Mouse (Mus musculus): ENCODE results near the gene Smarcd3. TPM values are rescaled to one million over a fixed set of nuclear protein-coding genes. Genes with fewer than 3 reads are reported as not detected.

Gene Smarcd3
- total and polyA plus RNA-seq, 3 experiments = 1.3 to 2.2 TPM; not detected in 1

DNA sequence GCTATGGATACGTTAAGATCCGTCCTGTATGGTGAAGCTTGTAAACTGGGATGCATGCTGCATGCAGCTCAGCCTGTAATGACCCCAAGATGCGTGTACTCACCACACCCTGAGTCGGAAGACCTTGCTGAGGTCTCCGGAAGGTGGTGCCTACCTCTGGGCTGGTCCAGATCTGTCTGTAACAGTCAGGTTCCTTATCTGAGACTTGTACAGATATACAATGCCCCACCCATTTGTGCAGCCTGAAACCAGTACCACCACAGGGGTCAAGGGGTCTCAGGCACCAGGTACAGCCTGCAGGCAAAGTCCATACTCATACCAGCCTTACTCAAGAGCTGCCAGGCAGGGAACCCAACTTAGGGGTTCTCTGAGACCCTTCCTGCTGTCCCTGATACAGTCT lies 28.6 kb upstream of the Smarcd3 start:
- no peak for DNase-seq (ENCODE audit: extremely low read depth)
- H3K9ac ChIP-seq (ENCODE audit: insufficient read depth, low read depth) = no peak overlapping the region
- H3K79me2 ChIP-seq (replicated peaks; ENCODE audit: control insufficient read depth, extremely low read depth, insufficient read depth, poor library complexity, severe bottlenecking) = no peaks in the 10 kb centered on the region
- peaks cover 0 to 9% of the 10 kb centered on the region in 2 experiments; a peak in 3 of 4 replicates for H3K4me1 ChIP-seq (ENCODE audit: control insufficient read depth in 1 of 2, insufficient read depth in 2 of 2)
- H3K9me3 ChIP-seq (replicated peaks; ENCODE audit: low read length) = peaks cover 3% of the 10 kb centered on the region
- H3K27me3 ChIP-seq (replicated peaks) = no peaks in the 10 kb centered on the region
- H3K27ac ChIP-seq (ENCODE audit: insufficient read depth, low read depth) = no peak overlapping the region
- in situ Hi-C loops (cut with MboI; ENCODE audit: low pct_ligation_motif_present, low pct_unique_long_range_greater_than_20kb, low sequenced_read_pairs) = loop anchor here (10.0 kb wide), 1 partner anchor 118 kb away; no protein-coding TSS in a partner anchor
- dilution Hi-C loops (cut with MboI; ENCODE audit: extremely low pct_ligation_motif_present, extremely low pct_unique_long_range_greater_than_20kb, low sequenced_read_pairs) = no loop called here
- H3K36me3 ChIP-seq (replicated peaks in 1 of 2; ENCODE audit: control insufficient read depth in 1 of 2, insufficient read depth in 1 of 2, low read length in 1 of 2) = no peaks in the 10 kb centered on the region
- H3K4me2 ChIP-seq (ENCODE audit: insufficient read depth, low read depth, poor library complexity, severe bottlenecking) = no peak overlapping the region
- TF ChIP-seq MAFK (IDR thresholded peaks at IDR 0.05; ENCODE audit: insufficient replicate concordance, low read length) (no peak), JUN (IDR thresholded peaks at IDR 0.05; ENCODE audit: insufficient read depth, low read depth, low read length) (no peak), CHD2 (IDR thresholded peaks at IDR 0.05; ENCODE audit: low read length) (no peak), CHD1 (IDR thresholded peaks at IDR 0.05; ENCODE audit: low read depth, low read length) (no peak), GABPA (IDR thresholded peaks at IDR 0.05; ENCODE audit: insufficient replicate concordance, low read depth, low read length) (no peak), PAX5 (IDR thresholded peaks at IDR 0.05; ENCODE audit: low read length) (no peak), ZMIZ1 (IDR thresholded peaks at IDR 0.05; ENCODE audit: low read depth, low read length) (no peak)
- H3K4me3 ChIP-seq (replicated peaks in 1 of 3; ENCODE audit: low read depth in 2 of 3, low read length in 2 of 3, poor library complexity in 1 of 3) = no peak overlapping the region

DNA sequence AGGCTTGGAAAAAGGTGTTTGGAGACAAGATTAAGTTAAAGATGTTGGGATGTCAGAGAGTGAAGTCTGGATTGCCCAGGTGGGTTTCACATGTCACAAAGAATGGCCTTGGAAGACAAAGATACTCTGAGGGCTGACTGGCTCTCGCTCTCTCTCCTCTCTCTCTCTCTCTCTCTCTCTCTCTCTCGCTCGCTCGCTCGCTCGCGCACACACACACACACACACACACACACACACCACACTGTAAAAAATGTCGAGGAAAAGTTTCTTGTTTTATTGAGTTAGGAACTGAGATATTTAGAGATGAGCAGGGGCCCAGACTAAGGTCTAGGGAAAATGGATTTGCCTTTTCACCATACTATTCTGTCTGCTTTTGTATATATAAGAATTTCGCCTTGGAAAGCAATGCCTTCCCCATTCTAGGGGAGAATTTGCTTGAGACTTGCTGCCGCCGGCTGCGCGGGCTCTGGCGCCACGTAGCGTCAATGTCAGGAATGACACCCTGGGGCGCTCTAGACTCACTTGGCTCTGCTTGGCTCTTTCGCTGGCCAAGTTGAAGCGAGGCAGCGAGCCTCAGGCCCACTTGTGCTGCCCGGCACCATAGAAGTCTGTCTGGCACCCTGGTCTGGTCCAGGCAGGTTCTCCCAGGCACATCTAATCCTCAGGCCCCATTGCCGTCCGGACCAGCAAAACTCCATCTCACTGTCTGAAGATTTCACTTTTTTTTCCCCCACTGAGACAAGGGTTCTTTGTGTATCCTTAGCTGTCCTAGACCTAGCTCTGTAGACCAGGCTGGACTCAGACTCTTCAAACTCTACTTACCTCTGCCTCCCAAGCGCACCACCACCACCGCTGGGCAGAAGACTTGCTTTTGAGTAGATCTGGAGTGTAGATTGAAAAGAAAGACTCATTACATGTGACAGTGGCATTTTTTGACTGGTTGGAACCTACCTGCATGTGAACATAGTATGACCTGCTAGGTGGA lies 27.8 kb upstream of the Smarcd3 start:
- dilution Hi-C loops (cut with MboI; ENCODE audit: extremely low pct_ligation_motif_present, extremely low pct_unique_long_range_greater_than_20kb, low sequenced_read_pairs) = no loop called here
- peak; percentile 62 for DNase-seq (ENCODE audit: extremely low read depth)
- H3K9ac ChIP-seq (ENCODE audit: insufficient read depth, low read depth) = no peak overlapping the region
- H3K79me2 ChIP-seq (replicated peaks; ENCODE audit: control insufficient read depth, extremely low read depth, insufficient read depth, poor library complexity, severe bottlenecking) = no peaks in the 10 kb centered on the region
- no peaks in the 10 kb centered on the region for H3K36me3 ChIP-seq (replicated peaks in 1 of 2; ENCODE audit: control insufficient read depth in 1 of 2, insufficient read depth in 1 of 2, low read length in 1 of 2)
- H3K27me3 ChIP-seq (replicated peaks) = no peaks in the 10 kb centered on the region
- TF ChIP-seq HCFC1 (IDR thresholded peaks at IDR 0.05; ENCODE audit: low read depth, low read length) = no peak
- no peak for TF ChIP-seq PAX5 (IDR thresholded peaks at IDR 0.05; ENCODE audit: low read length)
- TF ChIP-seq SMC3 (IDR thresholded peaks at IDR 0.05; ENCODE audit: low read depth, low read length) = peak; percentile 78
- no peak for TF ChIP-seq MAX (IDR thresholded peaks at IDR 0.05; ENCODE audit: low read length)
- TF ChIP-seq RAD21 (IDR thresholded peaks at IDR 0.05; ENCODE audit: low read depth, low read length) = peak; percentile 94
- TF ChIP-seq MEF2A (IDR thresholded peaks at IDR 0.05; ENCODE audit: borderline replicate concordance, low read depth, low read length) = no peak
- peak; percentile 82 to 95 for TF ChIP-seq CTCF (conservative IDR thresholded peaks at IDR 0.05 in 1 of 2, IDR thresholded peaks at IDR 0.05 in 1 of 2; ENCODE audit: low read depth in 2 of 2, low read length in 2 of 2)
- TF ChIP-seq ZMIZ1 (IDR thresholded peaks at IDR 0.05; ENCODE audit: low read depth, low read length) = no peak
- TF ChIP-seq MAFK (IDR thresholded peaks at IDR 0.05; ENCODE audit: insufficient replicate concordance, low read length) = no peak
- TF ChIP-seq IRF4 (IDR thresholded peaks at IDR 0.05; ENCODE audit: low read depth, low read length) = peak; percentile 35; the same call in 1 of the 2 replicates
- no peak overlapping the region for H3K27ac ChIP-seq (ENCODE audit: insufficient read depth, low read depth)
- in situ Hi-C loops (cut with MboI; ENCODE audit: low pct_ligation_motif_present, low pct_unique_long_range_greater_than_20kb, low sequenced_read_pairs) = loop anchor here (10.0 kb wide), 1 partner anchor 117 kb away; no protein-coding TSS in a partner anchor
- peaks cover 3% of the 10 kb centered on the region for H3K9me3 ChIP-seq (replicated peaks; ENCODE audit: low read length)
- peaks cover 0 to 2% of the 10 kb centered on the region in 2 experiments; a peak in 3 of 4 replicates for H3K4me1 ChIP-seq (ENCODE audit: control insufficient read depth in 1 of 2, insufficient read depth in 2 of 2)
- no peak overlapping the region for H3K4me3 ChIP-seq (replicated peaks in 1 of 3; ENCODE audit: low read depth in 2 of 3, low read length in 2 of 3, poor library complexity in 1 of 3)
- peak overlapping the region; percentile 55; the same call in 1 of the 2 replicates for H3K4me2 ChIP-seq (ENCODE audit: insufficient read depth, low read depth, poor library complexity, severe bottlenecking)
